Mouse (Mus musculus) liver, embryonic 14.5 days (tissue): ENCODE measurements around the gene Bmi1. TPM values are rescaled to one million over a fixed set of nuclear protein-coding genes. Genes with fewer than 3 reads are reported as not detected.

Experiments
- ATAC-seq: fragments of 200-750 bp; cut with Nextera tagmentation; 2 replicates; pipeline ENCODE4 v1.8.0; 2017; ENCODE audit warnings: moderate number of reproducible peaks, mild to moderate bottlenecking, moderate library complexity; ENCODE audit not compliant: insufficient read depth
- DNase-seq, 3 experiments: peaks; one replicate each; pipeline ENCODE4 v3.0.0-alpha.2; 2012 to 2013; ENCODE audit warnings: low read depth in 3 of 3, low spot score in 3 of 3
- H3K27ac ChIP-seq: fragments of 300-500 bp; sonication (generic); 2 replicates; pipeline ENCODE4 v1.5.1; 2014; ENCODE audit warnings: moderate library complexity, mild to moderate bottlenecking, control low read depth, inconsistent platforms
- H3K27me3 ChIP-seq: fragments of 300-500 bp; sonication (generic); 2 replicates; pipeline ENCODE4 v1.6.1; 2014; ENCODE audit warnings: mild to moderate bottlenecking, low read length, moderate library complexity; ENCODE audit not compliant: control insufficient read depth, insufficient read depth
- H3K36me3 ChIP-seq: fragments of 300-500 bp; sonication (generic); replicated peaks from 2 replicates; pipeline ENCODE4 v1.6.1; 2014; ENCODE audit warnings: low read depth; ENCODE audit not compliant: control insufficient read depth, insufficient read depth
- H3K4me1 ChIP-seq, 2 experiments: fragments of 200-500 bp in 1 of 2; fragments of 300-500 bp in 1 of 2; sonication (generic) in 1 of 2; replicated peaks; 2 replicates each; pipeline ENCODE4 v1.6.1; 2012 to 2014; ENCODE audit warnings: antibody characterized with exemption in 1 of 2, inconsistent platforms in 1 of 2, low read length in 1 of 2; ENCODE audit not compliant: control insufficient read depth in 2 of 2, insufficient read depth in 2 of 2
- H3K4me2 ChIP-seq: fragments of 300-500 bp; sonication (generic); 2 replicates; pipeline ENCODE4 v1.6.1; 2014; ENCODE audit warnings: low read depth, mild to moderate bottlenecking, control low read depth, moderate library complexity
- H3K4me3 ChIP-seq, 2 experiments: fragments of 200-500 bp in 1 of 2; fragments of 300-500 bp in 1 of 2; sonication (generic) in 1 of 2; 2 replicates each; pipeline ENCODE4 v1.5.1; 2012 to 2014; ENCODE audit warnings: low read depth in 2 of 2, low read length in 2 of 2, mild to moderate bottlenecking in 2 of 2, control low read depth in 1 of 2, inconsistent platforms in 1 of 2, moderate library complexity in 1 of 2; ENCODE audit not compliant: insufficient read depth in 1 of 2
- H3K9ac ChIP-seq: fragments of 300-500 bp; sonication (generic); replicated peaks from 2 replicates; pipeline ENCODE4 v1.6.1; 2014; ENCODE audit warnings: mild to moderate bottlenecking, control low read depth, moderate library complexity
- H3K9me3 ChIP-seq: fragments of 300-500 bp; sonication (generic); 2 replicates; pipeline ENCODE4 v1.6.1; 2016; ENCODE audit warnings: low read length, mixed read lengths; ENCODE audit not compliant: control insufficient read depth
- CTCF ChIP-seq: IDR thresholded peaks from 2 replicates; pipeline ENCODE4 v1.5.1; 2016; ENCODE audit warnings: antibody characterized with exemption, low read depth, control low read depth
- EP300 ChIP-seq: IDR thresholded peaks from 2 replicates; pipeline ENCODE4 v1.6.1; 2016; ENCODE audit warnings: antibody characterized with exemption, low read depth
- WGBS: fragments of 180-500 bp; shearing (Covaris S2); extraction: QIAGEN DNeasy Blood & Tissue Kit; methylation state at CpG from one replicate; pipeline ENCODE4 v1.1.7; 2014; ENCODE audit not compliant: insufficient replicate concordance; 5-methylcytosine and 5-hydroxymethylcytosine counted together
- polyA plus RNA-seq, 2 experiments: library from polyadenylated mRNA; depleted of rRNA in 1 of 2; stranded (reverse) in 1 of 2; unstranded in 1 of 2; fragments of >200 nt; fragmentation: Nextera tagmentation in 1 of 2; extraction: Ambion mirVana in 1 of 2; gene quantifications; 2 replicates each; pipeline versions ENCODE4 v1.2.1 to v1.2.3; 2012 to 2014

The Bmi1 gene
- polyA plus RNA-seq, 2 experiments = 5.8 TPM

- Histone ChIP-seq H3K4me1 (peaks cover 3 to 6% of the 10 kb centered on the region in 2 experiments; a peak in 2 of 4 replicates), H3K4me2 (no peak overlapping the region), H3K27ac (no peak overlapping the region), H3K36me3 (no peaks in the 10 kb centered on the region), H3K27me3 (peaks cover 46% of the 10 kb centered on the region), H3K9ac (no peak overlapping the region), H3K4me3 (no peak overlapping the region), H3K9me3 (no peaks in the 10 kb centered on the region)
- 53% methylated on average over 4 of the region's 4 CpGs for WGBS
- ATAC-seq (no peak), DNase-seq (no peak)
- TF ChIP-seq CTCF (no peak), EP300 (no peak)
These were observed 2.5 kb upstream of the Bmi1 start for GRCm38 (mm10) chr2:18674193-18674902.

GRCm38 (mm10) chr2:18675681-18676456, 949 bp upstream of the Bmi1 start:
- peaks cover 56% of the 10 kb centered on the region for H3K27me3 ChIP-seq
- no peak for DNase-seq

GRCm38 (mm10) chr2:18676457-18676935, 322 bp upstream of the Bmi1 start:
- peak overlapping the region; percentile 84 for H3K4me2 ChIP-seq
- peaks cover 58% of the 10 kb centered on the region for H3K27me3 ChIP-seq
- H3K36me3 ChIP-seq = no peaks in the 10 kb centered on the region
- H3K4me1 ChIP-seq = peaks cover 3 to 6% of the 10 kb centered on the region in 2 experiments; a peak in 2 of 4 replicates
- H3K9ac ChIP-seq = peak overlapping the region; percentile 68
- peak; percentile 71 for ATAC-seq
- H3K27ac ChIP-seq = no peak overlapping the region
- H3K4me3 ChIP-seq = peak overlapping the region; percentile 48 to 59
- no peaks in the 10 kb centered on the region for H3K9me3 ChIP-seq
- no peak for TF ChIP-seq CTCF
- peak in 2 of 3 experiments; percentile 24 to 35 for DNase-seq
- WGBS = 0% methylated on average over 33 of the region's 64 CpGs

More at GRCm38 (mm10) chr2:18675681-18676456, 949 bp upstream of the Bmi1 start:
- 14% methylated on average over 42 of the region's 42 CpGs for WGBS
- no peaks in the 10 kb centered on the region for H3K36me3 ChIP-seq
- ATAC-seq = no peak
- H3K4me3 ChIP-seq = peak overlapping the region; percentile 48 to 59
- H3K4me2 ChIP-seq = peak overlapping the region; percentile 84
- H3K4me1 ChIP-seq = peaks cover 3 to 6% of the 10 kb centered on the region in 2 experiments; a peak in 2 of 4 replicates
- H3K27ac ChIP-seq = no peak overlapping the region
- H3K9ac ChIP-seq = peak overlapping the region; percentile 68
- TF ChIP-seq EP300 = no peak
- no peak for TF ChIP-seq CTCF
- no peaks in the 10 kb centered on the region for H3K9me3 ChIP-seq

GRCm38 (mm10) chr2:18677631-18678471, 1.0 kb downstream of the Bmi1 start:
- no peaks in the 10 kb centered on the region for H3K36me3 ChIP-seq
- TF ChIP-seq EP300 (no peak), CTCF (no peak)
- peaks cover 58% of the 10 kb centered on the region for H3K27me3 ChIP-seq
- ATAC-seq (no peak), DNase-seq (no peak)
- H3K9me3 ChIP-seq = no peaks in the 10 kb centered on the region
- H3K27ac ChIP-seq = no peak overlapping the region
- H3K9ac ChIP-seq = peak overlapping the region; percentile 68
- H3K4me3 ChIP-seq = peak overlapping the region; percentile 59 to 79
- peaks cover 3 to 6% of the 10 kb centered on the region in 2 experiments; a peak in 2 of 4 replicates for H3K4me1 ChIP-seq
- WGBS = under 1% methylated on average over 51 of the region's 55 CpGs
- peak overlapping the region; percentile 84 for H3K4me2 ChIP-seq
